Mouse (Mus musculus) NIH3T3 (cell line): ENCODE measurements around the gene Postn.

Experiments
- DNase-seq: peaks from one replicate; pipeline ENCODE4 v3.0.0-alpha.2; 2012; ENCODE audit warnings: low read depth

The Postn gene

GRCm38 (mm10) chr3:54420189-54420928 lies 59.5 kb downstream of the Postn start:
- no peak for DNase-seq

- no peak for DNase-seq
Measured at GRCm38 (mm10) chr3:54420983-54421382, 60.1 kb downstream of the Postn start.

GRCm38 (mm10) chr3:54421666-54422065 lies 60.8 kb downstream of the Postn start:
- no peak for DNase-seq

- no peak for DNase-seq
Measured at GRCm38 (mm10) chr3:54424146-54424545, 63.2 kb downstream of the Postn start.

- DNase-seq, result peak; percentile 66
Measured at GRCm38 (mm10) chr3:54431663-54432062, 70.8 kb downstream of the Postn start.

- peak; percentile 38 for DNase-seq
Measured at GRCm38 (mm10) chr3:54432167-54432566, 71.3 kb downstream of the Postn start.

- no peak for DNase-seq
Measured at GRCm38 (mm10) chr3:54432605-54433004, 71.7 kb downstream of the Postn start.

GRCm38 (mm10) chr3:54434571-54434970 lies 73.7 kb downstream of the Postn start:
- DNase-seq, result no peak

GRCm38 (mm10) chr3:54436373-54436964 lies 75.6 kb downstream of the Postn start:
- DNase-seq, result no peak
